Mouse (Mus musculus) myocyte (in vitro differentiated cells): ENCODE measurements at regions not wholly inside any gene's neighbourhood (a gene's known extent, or its start where the extent isn't known, plus 50 kb on each side); places are given as distances from the start of the nearest gene placed in this dataset.

Source experiments
- H3K27me3 ChIP-seq: one replicate; pipeline ENCODE4 v1.6.1; 2011; ENCODE audit not compliant: control insufficient read depth, insufficient read depth, insufficient read length
- H3K36me3 ChIP-seq: one replicate; pipeline ENCODE4 v1.6.1; 2011; ENCODE audit not compliant: control insufficient read depth, insufficient read depth
- H3K4me2 ChIP-seq: one replicate; pipeline ENCODE4 v1.6.1; 2011; ENCODE audit warnings: low read depth, control low read depth
- H3K4me3 ChIP-seq: one replicate; pipeline ENCODE4 v1.5.1; 2011; ENCODE audit warnings: mild to moderate bottlenecking, control low read depth, moderate library complexity
- H3K79me2 ChIP-seq: one replicate; pipeline ENCODE4 v1.6.1; 2011; ENCODE audit not compliant: control insufficient read depth, insufficient read depth
- H3ac ChIP-seq: one replicate; pipeline ENCODE4 v1.6.1; 2011; ENCODE audit not compliant: control insufficient read depth, insufficient read length
- CEBPB ChIP-seq: IDR thresholded peaks from 2 replicates; pipeline ENCODE4 v1.6.1; 2011; ENCODE audit warnings: mild to moderate bottlenecking, moderate library complexity; ENCODE audit not compliant: poor library complexity, insufficient read depth, severe bottlenecking
- E2F4 ChIP-seq: IDR thresholded peaks from one replicate; pipeline ENCODE4 v1.6.1; 2011; ENCODE audit warnings: mild to moderate bottlenecking, control low read depth, moderate library complexity; ENCODE audit not compliant: insufficient read depth
- MAX ChIP-seq: IDR thresholded peaks from one replicate; pipeline ENCODE4 v1.6.1; 2011; ENCODE audit warnings: low read depth, mild to moderate bottlenecking, control low read depth
- MYOD1 ChIP-seq, 3 experiments: IDR thresholded peaks; one replicate each; pipeline ENCODE4 v1.6.1; 2011; ENCODE audit warnings: control low read depth in 2 of 3, low read depth in 2 of 3, mild to moderate bottlenecking in 2 of 3, moderate library complexity in 1 of 3; ENCODE audit not compliant: insufficient read length in 2 of 3, control insufficient read depth in 1 of 3
- MYOG ChIP-seq, 3 experiments: IDR thresholded peaks; one replicate each; pipeline ENCODE4 v1.6.1; 2011; ENCODE audit warnings: control low read depth in 2 of 3, low read depth in 2 of 3, mild to moderate bottlenecking in 2 of 3; ENCODE audit not compliant: insufficient read length in 2 of 3, control insufficient read depth in 1 of 3, insufficient read depth in 1 of 3
- POLR2A ChIP-seq: IDR thresholded peaks from one replicate; pipeline ENCODE4 v1.6.1; 2011; ENCODE audit warnings: low read depth, mild to moderate bottlenecking, control low read depth, moderate library complexity; ENCODE audit not compliant: insufficient read length
- POLR2AphosphoS2 ChIP-seq: IDR thresholded peaks from one replicate; pipeline ENCODE4 v1.6.1; 2011; ENCODE audit warnings: low read depth, control low read depth; ENCODE audit not compliant: insufficient read length
- REST ChIP-seq: IDR thresholded peaks from one replicate; pipeline ENCODE4 v1.6.1; 2011; ENCODE audit warnings: mild to moderate bottlenecking, control low read depth, moderate library complexity; ENCODE audit not compliant: insufficient read depth, insufficient read length
- SRF ChIP-seq: IDR thresholded peaks from one replicate; pipeline ENCODE4 v1.6.1; 2011; ENCODE audit warnings: low read depth; ENCODE audit not compliant: control insufficient read depth, insufficient read length
- TCF12 ChIP-seq: IDR thresholded peaks from one replicate; pipeline ENCODE4 v1.6.1; 2011; ENCODE audit warnings: mild to moderate bottlenecking, control low read depth; ENCODE audit not compliant: poor library complexity, insufficient read depth, severe bottlenecking
- TCF3 ChIP-seq: IDR thresholded peaks from one replicate; pipeline ENCODE4 v1.6.1; 2011; ENCODE audit warnings: low read depth, control low read depth; ENCODE audit not compliant: insufficient read length
- USF1 ChIP-seq: IDR thresholded peaks from one replicate; pipeline ENCODE4 v1.6.1; 2011; ENCODE audit warnings: low read depth, mild to moderate bottlenecking, control low read depth, moderate library complexity

- Histone ChIP-seq H3K27me3 (no peaks in the 10 kb centered on the region), H3K79me2 (no peaks in the 10 kb centered on the region), H3ac (no peak overlapping the region), H3K36me3 (no peaks in the 10 kb centered on the region), H3K4me2 (no peak overlapping the region), H3K4me3 (no peak overlapping the region)
- TF ChIP-seq CEBPB (no peak), REST (no peak), MYOG (IDR thresholded peaks at IDR 0.05; ENCODE audit: control insufficient read depth in 1 of 3, insufficient read depth in 1 of 3, insufficient read length in 2 of 3, low read depth in 2 of 3) (no peak), SRF (no peak), TCF12 (no peak), TCF3 (no peak), USF1 (no peak), MYOD1 (IDR thresholded peaks at IDR 0.05; ENCODE audit: control insufficient read depth in 1 of 3, insufficient read length in 2 of 3, low read depth in 2 of 3) (no peak), POLR2A (no peak), E2F4 (no peak), POLR2AphosphoS2 (no peak), MAX (no peak)
Observed at GRCm38 (mm10) chr3:149796123-149796522, 805.8 kb upstream of the Adgrl2 start.

GRCm38 (mm10) chr3:149791593-149791992 lies 801.2 kb upstream of the Adgrl2 start:
- Histone ChIP-seq H3K79me2 (no peaks in the 10 kb centered on the region), H3K4me3 (no peak overlapping the region), H3ac (no peak overlapping the region), H3K27me3 (no peaks in the 10 kb centered on the region), H3K36me3 (no peaks in the 10 kb centered on the region), H3K4me2 (no peak overlapping the region)
- TF ChIP-seq SRF (no peak), MYOG (IDR thresholded peaks at IDR 0.05; ENCODE audit: control insufficient read depth in 1 of 3, insufficient read depth in 1 of 3, insufficient read length in 2 of 3, low read depth in 2 of 3) (no peak), MYOD1 (IDR thresholded peaks at IDR 0.05; ENCODE audit: control insufficient read depth in 1 of 3, insufficient read length in 2 of 3, low read depth in 2 of 3) (no peak), TCF3 (no peak), E2F4 (no peak), TCF12 (no peak), USF1 (no peak)

- H3K4me3 ChIP-seq: no peak overlapping the region
- H3ac ChIP-seq: no peak overlapping the region
- no peak for TF ChIP-seq TCF3
- TF ChIP-seq REST: no peak
- no peak for TF ChIP-seq MAX
- no peak for TF ChIP-seq E2F4
- TF ChIP-seq CEBPB: no peak
- no peak for TF ChIP-seq MYOD1 (IDR thresholded peaks at IDR 0.05; ENCODE audit: control insufficient read depth in 1 of 3, insufficient read length in 2 of 3, low read depth in 2 of 3)
- no peak for TF ChIP-seq POLR2AphosphoS2
- TF ChIP-seq USF1: no peak
- TF ChIP-seq TCF12: no peak
- TF ChIP-seq SRF: no peak
- TF ChIP-seq POLR2A: no peak
- no peak for TF ChIP-seq MYOG (IDR thresholded peaks at IDR 0.05; ENCODE audit: control insufficient read depth in 1 of 3, insufficient read depth in 1 of 3, insufficient read length in 2 of 3, low read depth in 2 of 3)
- H3K79me2 ChIP-seq: no peaks in the 10 kb centered on the region
- H3K4me2 ChIP-seq: no peak overlapping the region
- no peaks in the 10 kb centered on the region for H3K36me3 ChIP-seq
- H3K27me3 ChIP-seq: no peaks in the 10 kb centered on the region
Observed at GRCm38 (mm10) chr3:149786096-149786495, 795.7 kb upstream of the Adgrl2 start.

DNA sequence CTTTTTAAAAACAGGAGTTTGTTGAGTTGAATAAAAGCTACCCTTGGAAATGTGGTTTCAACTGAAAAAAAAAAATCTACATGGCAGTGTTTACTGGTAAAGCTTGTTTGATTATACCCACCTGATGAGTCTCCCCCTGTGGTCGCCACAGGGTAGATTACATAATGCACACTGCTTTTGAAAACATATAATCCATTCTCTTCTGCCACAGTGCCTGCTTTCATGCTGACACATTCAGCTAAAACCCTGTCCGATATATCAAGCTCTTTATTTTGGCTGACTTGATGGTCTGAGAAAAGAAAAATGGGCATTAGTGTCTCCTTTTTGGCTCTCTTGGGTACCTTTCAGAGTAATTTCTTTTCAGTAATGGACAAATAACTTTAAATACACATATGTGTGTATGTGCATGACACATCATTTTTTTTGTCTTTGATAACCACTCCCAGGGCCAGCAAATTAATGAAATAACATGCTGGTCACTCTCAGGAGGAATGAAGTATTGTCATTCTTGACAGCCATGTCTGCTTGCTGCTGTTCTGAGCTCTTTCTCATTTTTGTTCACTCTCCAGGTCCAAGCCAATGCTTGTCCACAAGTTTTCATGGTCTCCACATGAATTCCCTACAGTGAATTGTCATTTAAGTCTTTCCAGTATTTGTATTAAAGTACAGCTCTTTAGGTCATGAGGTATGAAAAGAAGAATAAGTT lies 793.7 kb upstream of the Adgrl2 start:
- TF ChIP-seq USF1 (no peak), CEBPB (no peak), POLR2A (no peak), POLR2AphosphoS2 (no peak), MYOD1 (IDR thresholded peaks at IDR 0.05; ENCODE audit: control insufficient read depth in 1 of 3, insufficient read length in 2 of 3, low read depth in 2 of 3) (no peak), MAX (no peak), MYOG (IDR thresholded peaks at IDR 0.05; ENCODE audit: control insufficient read depth in 1 of 3, insufficient read depth in 1 of 3, insufficient read length in 2 of 3, low read depth in 2 of 3) (no peak), REST (no peak), TCF12 (no peak), SRF (no peak), TCF3 (no peak), E2F4 (no peak)
- Histone ChIP-seq H3K4me2 (no peak overlapping the region), H3K79me2 (no peaks in the 10 kb centered on the region), H3K36me3 (no peaks in the 10 kb centered on the region), H3ac (no peak overlapping the region), H3K27me3 (no peaks in the 10 kb centered on the region), H3K4me3 (no peak overlapping the region)
